Mouse (Mus musculus): ENCODE data around the gene Sulf2.

Gene Sulf2

GRCm38 (mm10) chr2:166150584-166150983 lies 4.9 kb downstream of the Sulf2 start:
- DNase-seq (ENCODE audit: low spot score in 2 of 2), result no peak

- no peak for DNase-seq (ENCODE audit: low spot score in 2 of 2)
Observed at GRCm38 (mm10) chr2:166149482-166149881, 6.0 kb downstream of the Sulf2 start.

- DNase-seq (ENCODE audit: low spot score in 2 of 2), result no peak
Observed at GRCm38 (mm10) chr2:166148672-166149332, 6.7 kb downstream of the Sulf2 start.

- DNase-seq (ENCODE audit: low spot score in 2 of 2), result no peak
Observed at GRCm38 (mm10) chr2:166147930-166148651, 7.4 kb downstream of the Sulf2 start.

DNA sequence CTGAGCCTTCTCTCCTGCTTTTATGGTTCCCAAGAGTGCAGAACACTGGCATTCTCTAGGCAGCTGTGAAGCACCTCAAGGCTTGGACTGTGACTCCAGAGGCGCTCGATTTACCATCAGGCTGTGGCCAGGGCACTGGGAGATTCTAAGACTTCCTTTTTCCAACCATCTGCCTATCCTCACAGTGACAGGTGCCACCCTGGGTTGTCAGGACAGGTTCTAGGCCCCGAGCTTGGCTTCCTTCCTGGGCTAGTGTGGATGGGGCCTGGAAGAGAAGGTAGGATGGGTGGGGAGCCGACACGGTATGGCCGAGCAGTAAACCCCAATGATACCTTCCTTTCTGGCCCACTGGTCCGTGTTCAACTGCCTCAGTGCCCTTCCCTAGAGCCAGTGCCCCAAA lies 9.0 kb downstream of the Sulf2 start:
- no peak for DNase-seq (ENCODE audit: low spot score in 2 of 2)

DNA sequence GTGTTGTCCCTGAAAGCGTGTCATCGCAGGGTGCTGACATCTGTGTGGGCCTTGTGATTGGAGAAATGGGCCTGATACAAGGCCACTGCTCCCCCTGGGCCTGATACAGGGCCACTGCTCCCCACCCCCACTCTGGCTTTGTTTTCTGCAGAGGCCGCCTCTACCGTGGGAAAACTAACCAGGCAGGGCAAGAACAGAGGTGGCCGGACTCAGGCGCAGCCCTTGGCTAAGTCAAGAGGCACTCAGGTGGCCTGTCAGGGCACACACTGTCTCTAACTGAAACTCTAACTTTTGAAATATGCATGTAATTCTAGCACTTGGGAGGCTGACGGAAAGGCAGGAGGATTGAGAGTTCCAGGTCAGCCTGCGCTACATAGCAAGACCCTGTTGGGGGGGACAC lies 10.4 kb downstream of the Sulf2 start:
- DNase-seq (ENCODE audit: low spot score in 2 of 2), result no peak

DNA sequence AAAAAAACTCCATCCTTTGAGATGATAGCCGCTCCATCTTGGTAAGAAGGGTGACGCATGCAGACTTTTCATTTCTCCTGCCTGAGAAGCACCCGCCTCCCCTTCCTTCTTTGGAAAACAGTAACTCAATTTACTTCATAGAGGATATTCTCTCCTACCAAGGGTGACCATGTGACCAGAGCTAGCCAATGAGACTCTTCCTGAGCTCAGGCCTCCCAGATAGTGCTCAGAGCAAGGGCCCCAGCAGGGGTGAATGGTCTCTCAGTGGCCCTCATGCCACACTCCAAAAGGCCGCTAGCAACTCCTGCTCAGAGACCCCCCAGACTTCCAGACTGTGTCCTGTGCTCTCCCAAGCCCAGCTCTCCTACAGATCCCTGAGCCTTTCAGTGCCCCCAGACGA lies 11.6 kb downstream of the Sulf2 start:
- no peak for DNase-seq (ENCODE audit: low spot score in 2 of 2)

DNA sequence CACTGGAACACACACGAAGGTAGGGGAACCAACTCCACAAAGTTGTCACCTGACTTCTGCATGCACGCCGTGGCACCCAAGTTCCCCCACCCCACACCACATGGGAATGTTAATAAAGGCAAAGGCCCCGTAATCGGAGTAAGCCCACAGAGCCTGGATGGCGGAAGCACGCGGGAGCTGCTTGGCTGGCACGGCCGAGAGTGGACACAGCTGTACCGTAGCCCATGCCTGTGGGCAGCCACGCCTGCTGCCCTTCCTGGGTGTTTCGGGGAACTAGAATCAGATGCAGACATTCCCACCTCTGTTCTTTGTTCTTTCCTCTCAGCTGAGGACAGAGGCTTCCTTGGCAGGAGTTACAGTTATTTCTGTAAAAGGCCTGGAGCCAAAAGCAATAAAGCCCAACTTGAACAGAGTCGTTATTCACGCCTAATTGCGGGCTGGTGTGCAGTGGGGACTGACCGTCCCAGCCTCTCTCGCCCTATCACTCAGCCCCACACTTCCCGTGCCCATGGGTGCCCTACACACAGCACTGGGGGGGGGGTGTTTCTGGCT lies 12.8 kb downstream of the Sulf2 start:
- peak in 1 of 2 experiments; percentile 57 for DNase-seq (ENCODE audit: low spot score in 2 of 2)

- no peak for DNase-seq (ENCODE audit: low spot score in 2 of 2)
Observed at GRCm38 (mm10) chr2:166141910-166142309, 13.6 kb downstream of the Sulf2 start.

DNA sequence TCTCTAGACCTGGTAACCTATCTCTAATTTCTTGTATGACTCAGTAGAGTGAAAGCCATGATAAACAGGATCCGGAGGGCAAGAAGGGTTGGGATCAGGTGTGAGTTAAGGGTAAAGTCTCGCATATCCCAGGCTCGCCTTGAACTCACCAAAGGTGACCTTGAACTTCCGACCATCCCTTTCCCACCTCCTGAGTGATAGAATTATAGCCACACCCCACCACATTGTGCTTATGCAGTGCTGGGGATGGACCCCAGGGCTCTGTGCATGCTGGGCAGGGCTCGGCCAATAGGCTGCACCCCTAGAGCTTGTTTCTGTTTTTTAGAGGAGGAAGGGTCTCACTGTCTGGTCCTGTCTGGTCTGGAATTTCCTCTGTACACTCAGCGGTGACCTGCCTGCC lies 14.4 kb downstream of the Sulf2 start:
- DNase-seq (ENCODE audit: low spot score in 2 of 2), result no peak

GRCm38 (mm10) chr2:166140427-166140826 lies 15.0 kb downstream of the Sulf2 start:
- DNase-seq (ENCODE audit: low spot score in 2 of 2), result peak in 1 of 2 experiments; percentile 58

DNA sequence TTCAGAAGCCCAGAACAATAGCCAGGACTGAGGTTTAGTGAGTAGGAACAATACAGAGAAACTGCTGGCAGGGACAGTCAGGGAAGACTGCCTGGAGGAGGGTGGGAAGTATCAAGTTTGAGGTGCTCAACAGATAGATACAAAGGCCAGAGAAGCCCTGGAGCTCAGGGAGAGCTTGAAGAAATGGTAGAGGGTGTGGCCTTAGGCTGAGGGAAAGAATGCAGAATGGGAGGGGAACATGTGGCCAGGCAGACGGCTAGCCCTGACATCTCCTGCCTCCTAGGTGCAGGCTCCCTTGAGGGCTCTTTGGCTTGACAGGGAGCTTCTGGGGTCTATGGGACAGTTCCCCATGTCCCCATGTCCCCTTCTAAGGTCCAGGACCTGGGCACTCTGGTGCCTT lies 17.2 kb downstream of the Sulf2 start:
- DNase-seq (ENCODE audit: low spot score in 2 of 2), result no peak

DNA sequence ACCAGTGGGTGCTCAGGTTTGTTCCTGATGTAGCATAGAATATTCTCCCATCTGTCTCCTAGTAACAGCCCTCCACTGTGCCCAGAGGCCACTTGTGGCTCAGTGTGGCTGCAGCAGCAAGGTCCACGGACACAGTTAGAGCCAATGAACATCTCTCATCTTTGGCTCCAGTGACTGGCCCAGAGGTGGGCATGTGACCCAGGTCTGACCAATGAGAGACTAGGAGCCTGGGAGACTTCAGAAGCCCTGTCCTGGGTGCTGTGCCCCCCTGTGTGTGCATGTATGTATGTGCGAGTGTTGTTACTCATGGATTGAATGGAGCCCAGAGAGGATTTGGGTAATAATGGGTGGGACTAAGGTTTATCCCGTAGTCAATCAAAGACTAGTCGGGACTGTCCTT lies 18.0 kb downstream of the Sulf2 start:
- DNase-seq (ENCODE audit: low spot score in 2 of 2), result no peak

DNA sequence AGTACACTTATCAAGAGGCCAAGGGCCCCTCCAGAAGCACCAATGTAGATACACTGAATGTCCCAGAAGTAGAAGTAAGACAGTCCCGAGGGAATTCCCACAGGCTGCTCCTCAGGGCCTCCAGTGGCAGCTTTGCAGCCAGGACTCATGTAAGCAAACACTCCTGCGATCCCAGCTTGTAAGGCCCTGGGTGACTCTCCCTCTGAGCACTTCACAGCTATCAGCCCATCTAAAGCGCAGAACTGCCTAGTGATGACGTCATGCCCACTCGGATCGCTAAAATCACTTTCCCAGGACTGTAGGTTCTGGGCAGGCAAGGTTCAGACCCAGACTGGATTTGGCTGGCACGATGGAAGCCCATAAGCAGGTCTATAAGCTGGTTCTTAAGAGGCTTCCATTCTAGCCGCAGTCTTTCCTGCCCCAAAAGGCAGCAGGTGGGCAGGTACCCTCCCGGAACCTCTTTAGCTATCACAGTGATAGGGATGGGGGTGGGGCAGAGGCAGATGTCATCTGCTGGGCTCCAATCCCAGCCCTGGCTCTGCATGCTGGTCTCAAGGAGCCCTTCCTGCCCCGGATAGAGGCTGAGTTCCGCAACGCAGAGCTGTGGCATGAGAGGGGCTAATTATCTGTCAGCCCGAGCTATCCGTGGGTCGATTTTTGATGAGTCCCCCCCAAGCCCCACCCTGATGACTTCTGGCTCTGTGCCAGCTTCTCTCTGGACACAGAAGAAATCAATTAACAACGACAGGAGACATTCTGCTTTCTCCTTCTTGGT lies 19.6 kb downstream of the Sulf2 start:
- no peak for DNase-seq (ENCODE audit: low spot score in 2 of 2)

GRCm38 (mm10) chr2:166128756-166129155 lies 26.7 kb downstream of the Sulf2 start:
- no peak for DNase-seq (ENCODE audit: low spot score in 2 of 2)

- DNase-seq (ENCODE audit: low spot score in 2 of 2), result no peak
Observed at GRCm38 (mm10) chr2:166128032-166128431, 27.4 kb downstream of the Sulf2 start.

DNA sequence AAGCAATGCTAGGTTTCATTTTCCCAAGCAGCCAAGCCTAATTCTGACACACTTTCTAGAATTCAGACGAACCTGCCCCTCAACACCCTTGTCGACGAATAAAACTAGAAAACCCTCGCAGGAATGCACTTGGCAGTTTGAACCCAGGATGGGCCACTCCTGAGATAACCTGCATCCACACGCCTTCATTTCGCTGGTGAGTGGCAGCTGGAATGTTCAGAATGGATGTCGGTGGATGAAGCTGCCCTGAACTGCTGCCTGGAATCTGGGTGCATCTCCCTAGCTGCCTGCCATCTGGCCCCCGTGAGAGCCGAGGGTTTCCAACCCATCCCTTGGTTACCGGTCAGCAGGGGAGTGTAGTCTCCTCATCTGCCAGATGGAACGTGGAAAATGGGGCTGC lies 29.1 kb downstream of the Sulf2 start:
- DNase-seq (ENCODE audit: low spot score in 2 of 2), result no peak

DNA sequence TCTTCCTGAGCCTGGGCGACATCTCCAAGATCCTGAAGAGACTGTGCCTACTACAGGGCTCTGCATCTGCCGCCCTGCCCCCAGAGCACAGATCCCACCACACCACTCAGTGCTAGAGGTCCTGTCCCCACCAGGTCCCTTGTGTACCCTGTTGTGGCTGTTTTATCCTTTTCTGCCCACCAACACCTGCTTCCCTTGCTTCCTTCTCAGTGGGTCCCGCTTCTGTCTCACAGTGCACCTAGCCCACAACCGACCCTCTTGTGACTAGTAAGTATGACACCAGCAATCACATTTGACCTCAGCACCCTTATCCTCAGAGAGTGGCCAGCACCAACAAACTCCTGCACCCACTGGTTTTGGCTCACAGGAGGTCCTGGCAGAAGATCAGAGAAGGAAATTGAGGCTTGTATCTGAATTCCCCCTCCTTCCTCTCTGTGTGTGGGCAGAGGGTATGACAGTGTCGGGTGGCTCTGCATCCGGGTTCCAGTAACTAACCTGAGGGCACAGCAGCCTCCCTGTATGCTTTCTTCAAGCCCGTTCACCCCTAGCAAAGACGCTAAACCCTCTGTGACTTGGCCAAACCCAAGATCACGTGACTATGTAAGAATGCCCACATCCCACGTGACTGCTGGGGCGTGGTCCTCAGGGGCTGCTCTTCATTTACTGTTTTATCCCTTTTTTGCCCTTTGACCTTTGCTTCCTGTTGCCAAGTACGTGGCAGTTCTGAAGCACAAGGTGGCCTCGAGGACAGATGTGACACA lies 29.8 kb downstream of the Sulf2 start:
- no peak for DNase-seq (ENCODE audit: low spot score in 2 of 2)

DNA sequence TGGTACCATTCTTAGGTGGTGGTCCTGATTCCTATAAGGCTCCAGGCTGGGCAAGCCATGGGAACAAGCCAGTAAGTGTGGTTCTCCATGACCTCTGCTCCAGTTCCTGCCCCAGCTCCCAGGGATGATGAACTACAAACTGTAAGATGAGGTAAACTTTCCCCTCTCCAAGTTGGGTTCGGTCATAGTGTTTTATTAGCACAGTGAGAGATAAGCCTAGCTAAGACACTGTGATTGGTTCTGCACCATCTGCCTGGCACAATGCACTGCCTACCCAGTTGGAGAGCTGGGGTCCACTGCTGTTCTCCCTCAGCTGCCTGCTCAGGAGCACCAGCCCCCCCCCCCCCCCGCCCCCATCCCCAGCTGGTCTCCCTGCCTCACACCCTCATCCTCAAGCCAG lies 30.4 kb downstream of the Sulf2 start:
- DNase-seq (ENCODE audit: low spot score in 2 of 2), result no peak

DNA sequence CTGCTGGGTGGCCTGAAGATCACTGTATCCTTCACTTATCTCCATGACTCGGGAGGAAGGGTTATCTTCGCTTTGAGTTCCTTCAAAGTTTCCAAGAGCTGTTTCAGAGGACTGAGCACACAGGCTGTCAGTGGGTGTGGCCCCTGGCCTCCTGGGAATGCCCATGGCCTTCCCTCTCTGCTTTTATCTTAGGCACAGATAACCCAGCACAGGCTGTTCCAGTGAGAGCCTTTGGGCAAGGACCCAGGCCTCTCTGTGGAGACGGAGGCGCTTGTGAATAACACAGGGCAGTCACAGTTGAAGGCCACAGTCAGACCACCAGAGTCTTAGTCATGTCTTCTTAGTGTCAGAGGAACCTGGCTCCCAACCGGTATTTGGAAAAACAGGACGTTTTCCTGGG lies 32.7 kb downstream of the Sulf2 start:
- no peak for DNase-seq (ENCODE audit: low spot score in 2 of 2)

GRCm38 (mm10) chr2:166121681-166122355 lies 33.6 kb downstream of the Sulf2 start:
- DNase-seq (ENCODE audit: low spot score in 2 of 2), result no peak
